Mouse (Mus musculus): ENCODE data around the gene Trim16.
A peak's percentile ranks its signal among the peaks of the same experiment; 100 is the strongest.

Trim16 gene

DNA sequence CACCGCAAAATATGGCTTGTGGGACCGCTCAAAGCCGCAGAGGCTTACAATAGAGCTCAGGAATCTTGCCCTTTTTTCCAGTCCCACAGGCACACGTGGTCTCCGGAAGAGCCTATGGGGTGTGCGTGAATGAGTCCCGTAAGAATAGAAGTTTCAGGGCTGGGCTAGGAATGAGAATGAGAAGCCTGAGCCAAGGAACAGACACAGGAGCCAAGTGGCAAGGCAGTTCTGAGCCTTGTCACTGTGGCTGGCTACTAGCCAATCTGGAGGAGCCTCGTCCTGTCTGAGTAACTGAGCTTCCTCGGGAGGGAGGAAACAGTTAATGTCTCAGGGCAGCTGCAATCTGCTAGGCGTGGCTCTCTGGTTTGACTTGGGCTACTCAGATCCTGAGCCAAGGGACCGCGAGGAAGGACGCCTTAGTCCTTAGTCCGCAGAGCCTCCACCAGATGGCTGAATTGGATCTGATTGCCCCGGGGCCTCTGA is at the start of gene Trim16:
Gene Trim16 (plus strand): TSS at position 173 of the 483 bp plus-strand sequence.
- DNase-seq (ENCODE audit: low read depth in 2 of 2, low spot score in 2 of 2), result no peak

DNA sequence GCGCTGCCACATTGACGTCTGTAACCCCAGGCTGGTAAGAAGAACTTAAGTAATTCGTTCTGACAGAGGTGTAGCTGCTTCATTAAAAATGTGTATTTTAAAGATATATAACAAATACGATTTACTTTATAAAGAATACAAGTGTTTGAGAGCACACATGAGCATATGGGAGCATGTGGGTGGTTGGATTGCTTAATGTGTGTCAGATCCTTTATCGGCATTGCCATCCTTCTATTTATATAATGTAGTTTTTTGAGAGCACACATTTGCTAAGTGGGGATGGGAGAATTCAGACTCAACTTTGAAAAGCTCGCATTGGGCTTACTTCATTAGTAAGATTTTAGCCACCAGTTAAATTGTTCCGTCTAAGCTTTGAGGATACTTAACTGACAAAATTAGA is 43.5 kb upstream of the Trim16 start:
- DNase-seq (ENCODE audit: low read depth in 2 of 2, low spot score in 2 of 2), result no peak

DNA sequence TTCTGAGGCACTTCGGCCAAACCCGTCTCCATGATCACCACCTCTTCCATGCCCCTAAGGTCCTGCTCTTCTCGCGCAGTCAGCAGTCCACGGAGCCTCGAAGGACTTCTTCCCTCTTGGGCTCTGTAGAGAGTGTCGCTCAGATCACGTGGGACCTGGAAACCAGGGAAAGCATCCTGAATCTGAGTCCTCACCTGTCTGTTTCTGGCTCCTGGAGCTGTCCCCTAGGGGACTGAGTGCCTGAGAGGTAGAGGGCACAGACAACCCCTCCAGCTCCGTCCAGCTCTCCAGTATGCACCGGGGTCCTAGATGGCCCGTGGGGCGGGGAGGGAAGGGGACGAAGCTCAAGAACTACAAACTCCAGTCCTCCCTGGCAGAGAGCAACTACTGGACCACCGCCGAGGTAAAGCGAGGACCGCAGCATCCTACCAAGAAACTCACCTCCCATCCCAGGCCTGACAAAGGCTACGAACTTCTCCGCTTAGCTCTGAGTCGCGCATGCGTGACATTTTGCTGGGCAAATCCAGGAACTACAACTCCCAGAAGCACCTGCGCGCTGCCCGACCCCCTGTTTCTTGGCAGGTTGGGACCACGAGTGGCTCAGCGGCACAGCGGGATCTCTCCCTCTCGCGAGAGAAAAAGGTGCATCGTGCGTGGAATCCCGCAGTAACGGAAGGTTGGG is 31.0 kb upstream of the Trim16 start, which contains the start of gene Zfp286:
Gene Zfp286 (minus strand): TSS at position 528 of the 682 bp plus-strand sequence.
- DNase-seq (ENCODE audit: low read depth in 2 of 2, low spot score in 2 of 2), result peak; percentile 79 to 83

DNA sequence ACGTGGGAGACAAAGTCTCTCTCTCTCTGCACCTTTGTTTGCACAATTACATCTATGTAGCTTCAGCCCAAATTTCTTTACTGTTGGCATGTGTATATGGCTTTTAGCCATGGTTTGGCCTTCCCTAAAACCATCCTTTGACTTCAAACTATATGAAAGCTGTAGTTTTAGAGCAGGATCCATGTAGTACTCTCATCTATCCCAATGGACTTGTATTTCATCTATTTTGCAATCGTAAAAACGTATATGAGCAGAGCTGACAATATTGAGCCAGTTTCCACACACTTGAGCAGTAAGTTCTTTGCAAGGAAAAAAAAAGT is 30.5 kb upstream of the Trim16 start:
- no peak for DNase-seq (ENCODE audit: low read depth in 2 of 2, low spot score in 2 of 2)

DNA sequence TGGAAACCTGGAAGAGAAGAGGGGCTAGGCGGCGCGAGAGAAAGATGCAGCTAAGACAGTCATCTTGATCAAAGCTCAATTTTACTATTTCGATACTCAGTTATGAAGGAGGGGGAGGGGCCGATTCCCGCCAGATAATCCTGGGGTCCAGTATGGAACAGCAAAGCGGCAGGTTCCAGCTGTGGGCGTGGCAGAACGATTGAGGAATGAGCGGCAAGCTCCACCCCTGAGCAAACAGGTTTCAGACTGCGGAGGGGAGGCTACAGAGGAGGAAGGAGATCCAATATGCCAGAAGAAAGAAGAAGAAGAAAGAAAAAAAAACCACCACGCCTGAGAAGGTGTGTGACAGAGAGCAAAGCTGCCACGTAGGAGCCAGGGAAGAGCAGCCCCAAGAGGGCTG is 15.9 kb upstream of the Trim16 start:
- DNase-seq (ENCODE audit: low read depth in 2 of 2, low spot score in 2 of 2), result no peak

DNA sequence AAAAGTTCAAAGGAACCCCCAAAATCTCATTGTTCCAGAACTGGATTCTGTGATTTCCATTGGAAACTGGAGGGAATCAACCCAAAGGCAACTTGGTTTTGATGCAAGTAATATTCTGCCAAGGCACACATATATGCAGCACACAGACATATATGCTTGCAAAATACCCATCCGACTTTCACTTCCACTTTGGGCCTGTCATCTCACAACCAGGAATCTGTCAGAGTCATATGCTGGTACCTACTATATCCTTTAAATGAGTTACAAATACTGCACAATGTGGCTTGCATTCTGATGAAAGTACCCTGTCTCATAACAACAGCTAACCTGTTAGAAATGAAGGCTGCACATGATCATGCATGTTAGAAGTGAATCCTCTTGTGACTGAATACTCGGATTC is 12.1 kb upstream of the Trim16 start:
- no peak for DNase-seq (ENCODE audit: low read depth in 2 of 2, low spot score in 2 of 2)

DNA sequence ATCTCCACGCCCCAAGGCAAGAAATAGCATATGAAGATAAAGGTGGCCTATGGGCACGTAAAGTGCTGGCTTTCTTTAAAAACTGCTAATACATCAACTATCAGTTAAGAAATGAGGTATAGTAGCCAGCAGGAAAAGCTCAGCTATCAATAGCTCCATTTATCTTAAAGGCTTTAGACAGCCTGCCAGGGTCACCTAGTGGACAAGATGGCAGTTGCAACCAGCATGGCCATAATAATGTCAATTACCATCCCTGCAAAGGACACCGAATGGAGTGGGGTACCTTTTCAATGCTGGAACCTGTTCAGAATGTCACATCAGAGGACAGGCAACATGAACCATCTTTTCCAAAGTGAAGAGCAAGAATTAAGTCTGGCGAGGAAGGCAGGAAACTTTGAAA is 10.8 kb upstream of the Trim16 start:
- peak in 1 of 2 experiments; percentile 6 for DNase-seq (ENCODE audit: low read depth in 2 of 2, low spot score in 2 of 2)

DNA sequence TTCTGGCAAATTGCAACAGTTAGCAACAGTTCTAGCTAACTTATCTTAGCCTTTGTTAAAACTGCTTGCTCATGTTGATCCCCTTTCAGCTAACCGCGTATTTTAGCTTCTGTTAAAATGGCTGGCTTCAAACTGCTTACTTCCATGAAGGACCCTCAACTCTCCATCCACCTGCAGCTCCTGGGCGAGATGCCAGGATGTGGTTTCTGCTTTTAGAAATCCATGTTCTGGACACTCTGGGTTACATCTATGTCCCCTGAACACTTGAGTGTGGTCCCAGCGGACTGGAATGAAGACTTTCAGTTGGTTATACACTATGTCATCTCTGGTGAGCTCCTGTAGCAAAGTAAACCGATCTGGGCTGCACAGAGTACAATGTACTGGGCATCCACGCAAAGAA is 7.8 kb upstream of the Trim16 start:
- DNase-seq (ENCODE audit: low read depth in 2 of 2, low spot score in 2 of 2), result no peak

DNA sequence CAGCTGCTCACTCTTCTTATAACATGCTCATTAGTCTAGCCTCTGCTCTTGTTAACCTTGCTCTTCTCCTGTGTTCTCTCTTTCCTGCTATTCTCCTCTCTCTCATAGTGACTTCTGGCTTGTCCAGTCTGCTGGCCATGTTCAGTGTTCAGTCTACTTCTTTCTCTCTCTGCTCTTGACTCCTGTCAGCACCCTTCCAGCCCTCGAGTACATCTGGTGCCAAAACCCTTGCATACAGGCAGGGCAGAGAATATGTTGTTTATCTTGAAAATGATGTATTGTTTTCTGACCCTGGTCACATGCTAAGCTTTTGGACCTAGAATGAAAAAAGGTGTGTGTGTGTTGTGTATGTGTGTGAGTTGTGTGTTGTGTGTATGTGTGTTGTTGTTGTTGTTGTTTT is 6.5 kb upstream of the Trim16 start:
- DNase-seq (ENCODE audit: low read depth in 2 of 2, low spot score in 2 of 2), result no peak

DNA sequence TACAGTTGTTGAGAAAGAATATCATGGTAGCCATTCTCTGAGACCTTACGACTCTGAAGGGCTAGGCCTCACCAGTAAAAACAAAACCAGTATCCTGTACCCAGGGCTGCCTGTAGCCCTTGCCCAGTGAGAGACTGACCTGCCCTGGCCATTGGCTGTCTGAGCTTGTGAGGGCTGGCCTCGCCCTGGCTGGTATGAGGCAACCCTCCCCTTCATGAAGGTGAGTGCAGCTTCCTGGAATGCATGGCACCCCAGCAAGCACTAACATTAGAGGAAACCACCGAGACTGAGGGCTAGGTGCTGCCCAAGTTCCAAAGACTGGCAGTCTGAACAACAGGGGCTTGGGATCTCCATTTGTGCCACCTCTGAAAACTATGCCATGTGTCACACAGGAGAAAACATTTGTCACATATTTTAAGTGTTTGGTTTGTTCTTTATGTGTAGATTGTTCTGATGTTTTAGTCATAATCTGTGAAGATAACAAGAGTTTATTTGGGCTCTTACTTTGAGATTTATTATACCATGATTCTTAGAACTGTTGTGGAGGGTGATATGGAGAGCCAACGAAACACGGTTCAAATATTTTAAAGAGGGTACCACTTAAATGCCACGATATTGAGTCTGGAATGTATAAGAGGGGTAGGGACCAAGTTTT is 5.9 kb upstream of the Trim16 start:
- DNase-seq (ENCODE audit: low read depth in 2 of 2, low spot score in 2 of 2), result no peak

DNA sequence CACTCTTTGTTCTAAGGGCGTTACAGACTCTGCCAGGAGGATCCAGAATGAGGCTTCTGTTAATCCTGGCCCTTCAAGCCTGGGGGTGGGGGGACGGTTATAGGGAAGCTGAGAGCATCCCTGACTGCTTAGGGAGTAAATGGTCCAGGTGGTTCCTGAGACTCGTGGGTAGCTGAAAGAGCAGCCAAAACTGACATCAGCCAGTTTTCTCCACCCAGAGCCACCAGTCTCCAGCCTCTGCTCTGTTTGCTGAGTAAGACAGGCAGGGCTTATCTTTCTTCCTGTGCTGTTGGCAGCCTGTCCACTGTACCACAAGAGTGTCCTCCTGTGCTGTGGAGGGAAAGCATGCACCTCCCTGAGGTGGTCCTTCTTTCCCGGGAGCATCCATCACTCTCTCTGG is 5.4 kb upstream of the Trim16 start:
- DNase-seq (ENCODE audit: low read depth in 2 of 2, low spot score in 2 of 2), result no peak

DNA sequence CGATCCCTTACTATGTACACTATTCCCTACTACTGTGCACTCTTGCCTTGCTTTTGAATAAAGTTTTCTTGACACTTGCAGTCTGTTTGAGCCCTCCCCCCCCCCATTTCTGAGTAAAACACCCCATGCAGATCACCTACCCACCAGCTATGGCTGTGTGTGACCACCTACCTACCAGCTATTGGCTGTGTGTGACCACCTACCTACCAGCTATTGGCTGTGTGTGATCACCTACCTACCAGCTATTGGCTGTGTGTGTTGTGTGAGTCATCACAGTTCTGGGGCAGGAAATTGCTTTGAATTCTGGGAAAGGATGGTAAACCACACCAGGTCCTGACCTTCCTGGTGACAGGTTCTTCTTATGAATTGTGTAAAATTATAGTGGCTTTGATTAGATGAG is 4.6 kb upstream of the Trim16 start:
- no peak for DNase-seq (ENCODE audit: low read depth in 2 of 2, low spot score in 2 of 2)

DNA sequence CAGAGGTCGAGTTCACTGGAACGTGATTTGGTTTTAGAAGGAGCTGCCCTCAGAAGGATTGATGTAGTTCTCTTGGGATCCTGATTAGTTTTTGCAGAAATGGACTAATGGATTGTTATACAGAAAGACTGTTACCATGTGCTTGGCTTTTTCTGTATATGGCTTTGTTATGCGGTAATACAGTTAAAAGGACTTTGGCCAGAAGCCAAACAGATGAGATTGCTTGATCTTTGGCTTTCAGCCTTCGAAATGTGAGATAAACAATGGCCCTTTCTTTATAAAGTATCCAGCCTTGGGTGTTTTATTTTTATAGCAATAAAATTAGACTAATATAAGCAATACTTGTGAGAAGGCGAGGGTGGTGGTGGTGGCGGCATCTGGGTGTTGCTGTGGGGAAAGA is 3.4 kb upstream of the Trim16 start:
- DNase-seq (ENCODE audit: low read depth in 2 of 2, low spot score in 2 of 2), result no peak

DNA sequence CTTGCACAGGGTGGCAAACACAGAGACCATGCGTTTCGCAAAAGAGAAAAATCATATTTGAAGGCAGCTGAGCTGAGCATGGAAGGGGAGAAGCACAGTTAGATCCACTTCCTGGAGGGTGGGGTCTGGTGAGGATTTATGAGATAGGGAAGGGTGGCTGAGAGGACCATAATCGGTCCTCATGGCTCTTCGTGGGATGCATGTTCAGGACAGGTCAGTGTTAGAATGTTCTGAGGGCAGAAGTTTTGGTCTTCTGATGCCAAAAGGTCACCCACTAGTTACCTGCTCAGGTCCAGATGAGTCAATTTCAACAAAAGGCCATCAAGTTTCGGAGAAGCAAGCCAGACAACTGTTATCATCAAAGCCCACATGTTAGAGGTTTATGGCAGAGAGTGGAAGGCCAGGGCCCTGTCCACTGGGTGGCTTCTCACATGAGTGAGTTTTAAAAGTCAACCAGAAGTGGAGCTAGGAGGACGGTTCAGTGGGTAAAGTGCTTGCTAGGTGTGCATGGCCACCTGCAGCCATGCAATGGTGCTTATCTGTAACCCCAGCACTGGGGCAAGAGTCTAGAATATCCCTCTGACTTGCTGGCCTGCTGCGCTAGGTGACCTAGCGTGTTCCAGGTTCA is 858 bp upstream of the Trim16 start:
- DNase-seq (ENCODE audit: low read depth in 2 of 2, low spot score in 2 of 2), result no peak

DNA sequence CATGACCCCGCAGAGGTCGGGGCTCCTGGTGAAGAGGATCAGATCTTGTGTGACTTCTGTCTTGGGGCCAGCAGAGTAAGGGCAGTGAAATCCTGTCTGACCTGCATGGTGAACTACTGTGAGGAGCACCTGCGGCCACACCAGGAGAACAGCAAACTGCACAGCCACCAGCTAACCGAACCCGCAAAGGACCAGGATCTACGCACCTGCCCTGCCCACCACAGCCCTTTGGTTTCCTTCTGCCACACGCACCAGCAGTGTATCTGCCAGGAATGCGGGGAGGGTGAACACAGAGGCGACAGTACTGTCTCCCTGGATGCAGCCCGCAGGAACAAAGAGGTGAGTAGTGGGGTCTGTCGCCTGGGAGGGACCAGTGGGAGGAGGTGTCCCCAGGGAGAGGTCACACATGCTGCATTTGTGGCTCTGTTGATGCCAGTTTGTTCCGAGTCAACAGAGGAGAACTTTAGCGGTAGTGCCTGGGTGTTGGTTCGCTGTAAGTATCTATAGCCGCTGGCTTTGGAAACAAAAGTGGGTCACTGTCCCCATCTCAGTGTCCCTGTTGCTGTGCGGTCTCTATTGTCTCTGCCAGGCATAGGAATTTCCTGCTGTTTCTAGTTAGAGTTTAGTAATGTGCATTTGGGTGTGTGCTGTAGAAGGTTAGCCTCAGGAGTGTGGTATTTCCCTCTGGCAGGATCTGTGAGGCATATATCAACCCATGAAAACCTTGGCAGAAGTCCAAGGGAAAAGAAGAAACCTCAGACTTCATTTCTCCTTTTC is 818 bp downstream of the Trim16 start:
- no peak for DNase-seq (ENCODE audit: low read depth in 2 of 2, low spot score in 2 of 2)

DNA sequence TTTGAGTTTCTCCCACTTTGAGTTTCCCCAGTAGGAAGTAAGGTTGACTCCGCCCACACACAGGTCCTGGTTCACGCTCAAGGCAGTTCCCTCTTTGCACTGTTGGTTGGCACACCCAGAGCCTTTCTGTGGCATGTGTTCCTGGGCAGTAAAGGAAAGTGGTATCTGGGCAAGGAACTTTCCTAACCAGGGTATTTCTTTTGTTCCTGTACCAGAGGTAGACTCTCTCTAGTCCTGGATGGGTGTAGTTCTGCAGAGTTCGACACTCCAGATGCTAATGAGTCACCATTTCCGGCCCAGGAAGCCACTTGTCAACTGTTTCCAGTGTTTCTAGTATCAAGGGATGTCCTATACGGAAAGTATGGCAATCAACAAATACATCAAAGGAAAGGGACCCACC is 1.9 kb downstream of the Trim16 start:
- DNase-seq (ENCODE audit: low read depth in 2 of 2, low spot score in 2 of 2), result no peak

DNA sequence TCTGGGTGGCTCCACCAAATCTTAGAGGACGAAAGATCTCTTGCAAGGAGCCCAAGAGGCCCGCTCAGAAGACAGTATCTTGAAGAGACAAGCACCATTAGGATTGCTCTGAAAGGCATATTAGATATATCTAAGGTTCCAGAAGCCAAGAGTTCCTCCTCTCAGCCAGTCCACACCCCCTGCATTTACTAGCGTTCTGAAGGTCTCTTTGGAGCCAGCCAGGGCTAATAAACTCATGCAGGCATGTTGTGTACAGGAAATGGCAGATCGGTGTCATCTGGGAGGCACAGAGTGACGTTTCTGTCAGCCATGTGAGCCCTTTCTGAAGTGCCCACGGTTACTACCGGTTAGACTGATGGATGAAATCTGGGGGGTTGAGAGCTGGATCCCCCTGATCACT is 4.2 kb downstream of the Trim16 start:
- no peak for DNase-seq (ENCODE audit: low read depth in 2 of 2, low spot score in 2 of 2)

DNA sequence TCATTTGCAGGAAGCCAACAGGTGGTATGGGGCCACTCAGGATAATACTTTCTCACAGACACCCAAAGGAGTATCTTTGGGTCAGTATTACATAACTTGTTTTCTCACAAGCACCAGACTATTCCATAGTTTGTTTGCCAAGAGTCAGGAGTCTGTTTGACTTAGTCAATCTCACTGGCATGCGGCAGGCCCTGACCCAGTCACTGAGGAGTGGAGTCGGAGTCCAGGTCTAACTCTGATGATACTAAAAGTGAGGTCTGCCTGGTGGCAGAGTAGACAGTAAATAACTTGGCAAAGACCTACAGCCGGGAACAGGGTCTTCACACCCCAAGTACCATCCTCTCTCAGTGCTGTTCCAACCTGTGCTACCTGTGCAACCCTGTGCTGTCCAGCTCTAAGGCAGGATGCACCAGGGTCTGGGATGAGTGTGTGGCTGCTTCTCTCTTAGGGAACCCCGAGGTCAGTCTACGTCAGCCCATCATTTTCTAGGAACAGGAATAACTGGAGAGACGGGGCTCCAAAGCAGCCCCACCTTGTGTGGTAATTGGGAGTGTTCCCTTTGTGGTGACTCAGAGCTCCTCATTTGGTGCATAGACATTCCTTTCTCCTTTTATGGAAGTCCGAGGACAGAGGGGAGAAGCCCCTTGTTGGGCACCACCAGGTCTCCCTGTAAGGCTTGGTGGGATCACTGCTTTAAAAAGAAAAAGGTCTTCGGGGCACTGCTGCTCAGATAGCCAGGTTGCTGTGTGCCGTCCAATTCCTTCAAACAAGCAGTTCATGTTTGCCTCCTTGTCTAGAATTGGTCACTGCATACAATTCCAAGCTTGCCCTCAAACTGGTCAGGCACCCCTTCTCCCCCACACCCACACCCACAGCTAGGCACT is 5.4 kb downstream of the Trim16 start:
- DNase-seq (ENCODE audit: low read depth in 2 of 2, low spot score in 2 of 2), result no peak

DNA sequence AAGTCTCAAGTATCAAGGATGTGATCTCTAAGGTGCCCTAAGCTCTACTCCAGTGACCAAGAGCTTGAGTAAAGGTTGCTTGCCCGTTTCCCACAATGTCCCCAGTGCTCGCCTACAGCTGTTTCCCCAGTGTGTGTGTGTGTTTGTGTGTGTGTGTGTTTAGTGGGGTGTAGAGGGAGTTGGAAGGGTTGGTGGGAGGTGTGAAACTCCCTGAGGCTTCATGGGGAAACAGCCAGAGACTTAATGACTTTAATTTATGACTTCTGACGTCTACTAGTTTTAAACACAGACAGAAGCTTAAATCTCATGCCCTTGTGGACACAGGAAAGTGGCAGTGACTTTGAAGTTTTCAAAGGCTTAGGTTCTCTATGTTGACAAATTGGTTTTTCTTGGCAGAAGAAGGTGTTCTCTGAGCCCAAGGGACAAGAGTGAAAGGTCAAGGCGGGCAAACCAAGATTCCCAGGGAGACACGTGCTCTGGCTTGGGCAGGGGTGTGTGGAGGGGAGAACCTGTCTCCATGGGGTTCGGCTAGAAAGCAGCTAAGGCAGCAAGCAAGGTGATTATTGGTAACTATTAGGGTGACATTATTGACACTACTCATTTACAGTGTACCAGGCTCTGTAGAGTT is 6.2 kb downstream of the Trim16 start:
- DNase-seq (ENCODE audit: low read depth in 2 of 2, low spot score in 2 of 2), result no peak

DNA sequence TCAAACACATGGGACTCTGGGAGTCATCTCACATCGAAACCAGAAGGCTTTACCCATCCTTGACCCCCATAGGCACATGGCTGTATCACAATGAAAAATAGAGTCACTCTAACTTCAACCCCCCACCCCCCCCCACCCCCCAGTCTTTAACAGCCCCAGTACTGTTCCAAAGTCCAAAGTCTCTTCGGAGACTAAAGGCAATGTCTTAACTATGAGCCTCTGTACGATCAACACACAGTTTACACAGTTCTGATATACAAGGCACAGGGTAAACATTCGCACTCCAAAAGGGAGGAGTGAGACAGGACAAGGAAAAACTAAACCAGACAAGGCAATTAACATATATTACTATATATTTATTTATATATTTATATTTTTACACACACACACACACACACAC is 7.1 kb downstream of the Trim16 start:
- no peak for DNase-seq (ENCODE audit: low read depth in 2 of 2, low spot score in 2 of 2)

Data from CD8-positive naive resting alpha-beta T cell, adult 2 months (primary cell).